Mouse (Mus musculus) forebrain, embryonic 10.5 days (tissue): Measurements from ENCODE around the gene Cd3g. TPM values are rescaled to one million over a fixed set of nuclear protein-coding genes. Genes with fewer than 3 reads are reported as not detected.
"Not testable (repeated sequence)": the region's sequence is repeated elsewhere in the genome, so short reads cannot be mapped to it uniquely, and the experiment has no call there.

Experiments used
- DNase-seq: peaks from one replicate; pipeline ENCODE4 v3.0.0-alpha.2; 2017; ENCODE audit warnings: low spot score; ENCODE audit errors: extremely low spot score
- H3K27ac ChIP-seq: fragments of 300-500 bp; sonication (generic); 2 replicates; pipeline ENCODE4 v1.5.1; 2016; ENCODE audit warnings: mild to moderate bottlenecking
- H3K27me3 ChIP-seq: fragments of 300-500 bp; sonication (generic); 2 replicates; pipeline ENCODE4 v1.6.1; 2016; ENCODE audit warnings: mild to moderate bottlenecking; ENCODE audit not compliant: poor library complexity, severe bottlenecking
- H3K36me3 ChIP-seq: fragments of 300-500 bp; sonication (generic); replicated peaks from 2 replicates; pipeline ENCODE4 v1.6.1; 2016; ENCODE audit warnings: mild to moderate bottlenecking, moderate library complexity
- H3K4me1 ChIP-seq: fragments of 300-500 bp; sonication (generic); 2 replicates; pipeline ENCODE4 v1.6.1; 2016
- H3K4me3 ChIP-seq: fragments of 300-500 bp; sonication (generic); 2 replicates; pipeline ENCODE4 v1.5.1; 2016; ENCODE audit warnings: mild to moderate bottlenecking, moderate library complexity
- H3K9me3 ChIP-seq: fragments of 300-500 bp; sonication (generic); 2 replicates; pipeline ENCODE4 v1.6.1; 2016; ENCODE audit warnings: mild to moderate bottlenecking, moderate library complexity
- WGBS: fragments of 180-500 bp; shearing (Covaris S2); methylation state at CpG from one replicate; pipeline ENCODE4 v1.1.7; 2016; 5-methylcytosine and 5-hydroxymethylcytosine counted together
- polyA plus RNA-seq: library from polyadenylated mRNA; unstranded; fragments of >200 nt; fragmentation: Nextera tagmentation; extraction: Ambion mirVana; gene quantifications from 2 replicates; pipeline ENCODE4 v1.2.1, GENCODE M21; 2016

Cd3g gene
- polyA plus RNA-seq, 1 experiment from 2014 or later = not detected

DNA sequence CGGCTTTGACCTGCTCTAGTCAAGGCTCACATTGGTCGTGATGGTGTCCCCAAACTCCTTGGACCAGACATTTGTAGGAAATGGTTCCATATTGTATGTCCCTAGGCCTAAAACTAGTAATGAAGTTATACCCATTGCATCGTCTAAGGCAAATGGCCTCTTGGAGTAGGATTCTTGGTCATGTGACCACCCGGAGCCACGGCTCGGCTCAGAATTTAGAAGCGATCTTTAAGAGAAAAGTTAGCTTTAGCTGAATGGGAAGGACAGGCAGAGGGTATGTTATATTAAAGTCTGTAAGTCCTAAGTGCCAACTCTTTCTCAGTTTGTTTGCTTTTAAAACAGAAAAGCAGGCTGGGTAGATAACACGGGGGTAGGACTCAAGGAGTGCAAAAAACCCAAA, 1.9 kb upstream of the Cd3g start:
- Histone ChIP-seq H3K27ac (no peak overlapping the region), H3K36me3 (no peaks in the 10 kb centered on the region), H3K4me3 (no peak overlapping the region), H3K4me1 (no peaks in the 10 kb centered on the region), H3K9me3 (no peaks in the 10 kb centered on the region), H3K27me3 (no peaks in the 10 kb centered on the region)
- DNase-seq = no peak
- WGBS = 91% methylated on average over 8 of the region's 8 CpGs

DNA sequence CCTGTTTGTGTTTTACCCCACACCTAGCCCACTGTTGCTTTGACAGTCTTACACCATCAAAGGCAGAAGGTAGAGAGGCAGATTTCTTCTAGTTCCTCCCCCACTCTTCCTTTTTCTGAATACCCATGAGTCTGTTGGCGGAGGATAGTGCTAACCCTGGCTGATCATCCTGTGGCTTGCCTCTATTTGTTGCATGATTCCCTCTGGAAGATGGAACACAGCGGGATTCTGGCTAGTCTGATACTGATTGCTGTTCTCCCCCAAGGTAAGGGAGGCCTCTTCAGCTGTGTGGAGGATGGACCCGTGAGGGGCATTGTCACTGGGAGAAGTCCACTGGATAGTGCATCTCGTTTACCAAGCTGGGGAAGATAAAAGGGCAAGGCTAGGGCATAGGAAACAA, 1.4 kb upstream of the Cd3g start, which contains the start of gene Cd3d:
Cd3d (plus strand) TSS at position 111 of the 400 bp plus-strand sequence.
- Histone ChIP-seq H3K4me3 (no peak within 1 kb of the TSS), H3K9me3 (no peaks in the 10 kb centered on the region), H3K36me3 (no peaks in the 10 kb centered on the region), H3K4me1 (no peaks in the 10 kb centered on the region), H3K27ac (no peak within 1 kb of the TSS), H3K27me3 (no peaks in the 10 kb centered on the region)
- no peak for DNase-seq
- 84% methylated on average over 4 of the region's 4 CpGs for WGBS

DNA sequence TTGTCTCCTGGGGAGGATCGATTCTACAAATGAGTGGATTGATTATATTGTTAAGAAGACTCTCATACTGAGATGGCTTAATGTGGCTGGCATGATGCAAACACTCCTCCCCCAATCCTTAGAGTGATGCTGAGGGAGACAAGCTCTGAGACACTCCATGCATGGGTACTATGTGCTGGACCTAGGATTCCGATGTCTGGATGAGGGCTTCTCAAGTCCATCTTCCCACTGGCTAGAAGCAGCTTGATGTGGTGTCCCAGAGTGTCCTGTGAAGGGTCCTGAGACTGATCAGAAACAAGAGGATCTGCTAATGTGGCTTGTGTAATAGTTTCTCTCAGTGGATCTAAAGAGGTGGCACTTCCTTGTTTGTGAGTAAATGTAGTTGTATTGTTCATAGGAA, 873 bp upstream of the Cd3g start:
- Histone ChIP-seq H3K27me3 (no peaks in the 10 kb centered on the region), H3K27ac (no peak overlapping the region), H3K4me3 (no peak overlapping the region), H3K36me3 (no peaks in the 10 kb centered on the region), H3K9me3 (no peaks in the 10 kb centered on the region), H3K4me1 (no peaks in the 10 kb centered on the region)
- WGBS = 94% methylated on average over 2 of the region's 2 CpGs
- no peak for DNase-seq

DNA sequence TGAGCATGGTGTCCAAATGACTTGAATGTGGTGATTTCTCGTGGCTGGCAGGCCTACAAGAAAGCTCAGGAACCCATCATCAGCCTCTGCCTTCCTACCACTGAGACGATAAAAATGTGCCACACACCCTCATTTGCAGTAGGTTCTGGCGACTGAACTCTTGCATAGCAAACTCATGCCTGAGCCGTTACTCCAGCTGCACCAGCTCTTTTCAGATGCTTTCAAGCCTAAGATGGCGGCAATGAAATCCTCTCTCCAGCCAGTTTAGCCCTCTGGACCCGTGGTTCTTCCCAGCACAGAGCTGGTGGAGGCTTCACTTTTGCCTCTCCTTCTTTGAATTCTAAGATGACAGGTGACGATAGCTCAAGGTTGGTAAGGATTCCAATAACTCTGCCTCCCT, 425 bp downstream of the Cd3g start:
- no peaks in the 10 kb centered on the region for H3K36me3 ChIP-seq
- H3K27ac ChIP-seq = no peak overlapping the region
- no peaks in the 10 kb centered on the region for H3K9me3 ChIP-seq
- H3K4me1 ChIP-seq = no peaks in the 10 kb centered on the region
- WGBS = 81% methylated on average over 7 of the region's 7 CpGs
- no peak overlapping the region for H3K4me3 ChIP-seq
- DNase-seq = no peak
- H3K27me3 ChIP-seq = no peaks in the 10 kb centered on the region

DNA sequence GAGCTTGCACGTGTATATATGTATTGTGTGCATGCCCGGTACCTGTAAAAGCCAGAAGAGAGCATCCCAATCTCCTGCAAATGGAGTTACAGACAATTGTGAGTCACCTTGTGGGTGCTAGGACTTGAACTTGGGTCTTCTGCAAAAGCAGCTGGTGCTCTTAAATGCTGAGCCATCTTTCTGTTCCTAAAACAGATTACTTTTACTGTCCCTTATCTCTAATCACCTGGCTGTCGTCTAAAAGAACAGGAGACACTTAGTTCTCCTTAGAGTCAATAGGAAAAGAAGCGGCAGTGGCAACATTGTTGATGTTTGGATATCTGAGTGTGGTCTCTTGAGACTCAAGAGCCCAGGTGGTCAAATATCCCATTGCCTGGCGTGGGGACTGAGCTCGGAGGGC, 2.4 kb downstream of the Cd3g start:
- no peak for DNase-seq
- no peaks in the 10 kb centered on the region for H3K9me3 ChIP-seq
- H3K4me1 ChIP-seq = no peaks in the 10 kb centered on the region
- no peak overlapping the region for H3K27ac ChIP-seq
- no peaks in the 10 kb centered on the region for H3K36me3 ChIP-seq
- H3K4me3 ChIP-seq = no peak overlapping the region
- H3K27me3 ChIP-seq = 0 out of 2 replicates have a peak, but pooled peaks cover 11% of the 10 kb centered on the region
- WGBS = 82% methylated on average over 6 of the region's 6 CpGs

DNA sequence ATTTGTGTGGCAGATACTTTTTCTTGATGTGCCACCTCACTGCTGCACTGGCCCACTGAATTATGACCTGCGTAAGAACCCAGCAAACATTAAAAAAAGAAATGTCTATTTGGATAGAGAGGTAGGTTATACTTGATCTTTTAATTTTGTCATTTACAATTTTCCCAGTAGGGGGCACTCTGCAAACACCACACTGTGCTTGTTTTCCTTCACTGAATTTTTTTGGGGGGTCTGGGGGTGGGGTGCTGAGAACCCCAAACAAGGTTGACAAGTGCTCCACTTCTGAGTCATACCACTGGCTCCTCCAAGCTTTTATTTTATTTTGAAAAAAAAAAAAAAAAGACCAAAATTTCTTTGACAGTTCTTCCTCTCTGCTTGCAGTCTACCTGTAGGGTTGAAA, 10.8 kb downstream of the Cd3g start:
- H3K36me3 ChIP-seq = no peaks in the 10 kb centered on the region
- DNase-seq = no peak
- H3K9me3 ChIP-seq = no peaks in the 10 kb centered on the region; the same call in 1 of the 2 replicates
- H3K27me3 ChIP-seq = 0 out of 2 replicates have a peak, but pooled peaks cover 11% of the 10 kb centered on the region
- H3K4me1 ChIP-seq = peaks cover 15% of the 10 kb centered on the region
- no peak overlapping the region for H3K4me3 ChIP-seq
- WGBS = 67% methylated on average over 1 of the region's 1 CpGs
- H3K27ac ChIP-seq = no peak overlapping the region

DNA sequence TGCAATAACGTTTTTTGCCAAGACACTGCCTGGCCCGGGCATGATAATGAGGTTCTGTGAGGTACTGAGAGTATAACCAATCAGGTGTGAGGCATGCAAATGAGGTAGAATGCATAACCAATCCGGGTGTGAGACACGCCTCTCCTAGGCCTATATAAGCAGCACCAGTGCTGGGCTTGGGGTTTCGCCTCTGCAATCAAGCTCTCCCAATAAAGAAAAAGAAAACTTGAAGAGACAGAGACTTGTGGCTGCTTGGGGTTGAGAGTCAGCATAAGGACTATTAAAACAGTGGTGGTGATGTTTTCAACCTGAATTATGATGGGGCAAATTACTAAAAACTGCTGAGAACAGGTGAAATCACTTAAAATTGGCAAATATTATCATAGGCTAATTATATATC, 12.5 kb downstream of the Cd3g start:
- H3K9me3 ChIP-seq, H3K4me3 ChIP-seq, DNase-seq, H3K27me3 ChIP-seq, H3K27ac ChIP-seq, H3K36me3 ChIP-seq: not testable (repeated sequence)
- WGBS = 89% methylated on average over 5 of the region's 5 CpGs
- peaks cover 19% of the 10 kb centered on the region for H3K4me1 ChIP-seq

DNA sequence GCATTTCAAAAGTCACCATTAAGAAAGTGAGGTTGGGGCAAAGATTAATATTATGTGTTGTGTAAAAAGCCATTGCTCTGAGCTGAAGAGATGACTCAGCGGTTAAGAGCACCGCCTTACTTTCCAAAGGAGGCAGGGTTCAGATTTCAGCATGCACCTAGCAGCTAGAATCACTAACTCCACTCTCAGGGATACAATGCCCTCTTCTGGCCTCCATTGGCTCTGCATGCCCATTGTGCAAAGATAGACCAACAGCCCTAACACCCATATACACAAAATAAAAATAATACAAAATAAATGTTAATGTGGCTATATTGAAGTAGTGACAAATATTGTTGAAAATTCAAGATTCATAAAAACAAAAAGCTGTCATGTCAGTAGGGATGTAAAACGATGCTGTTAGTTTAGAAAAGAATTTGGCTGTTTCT, 13.4 kb downstream of the Cd3g start:
- H3K36me3 ChIP-seq = peaks cover 11% of the 10 kb centered on the region
- no peak overlapping the region for H3K27ac ChIP-seq
- peak; percentile 61 for DNase-seq
- H3K4me1 ChIP-seq = peaks cover 19% of the 10 kb centered on the region
- H3K4me3 ChIP-seq = no peak overlapping the region
- H3K9me3 ChIP-seq = no peaks in the 10 kb centered on the region; the same call in 1 of the 2 replicates
- H3K27me3 ChIP-seq = no peaks in the 10 kb centered on the region
- WGBS = 23% methylated on average over 3 of the region's 3 CpGs

DNA sequence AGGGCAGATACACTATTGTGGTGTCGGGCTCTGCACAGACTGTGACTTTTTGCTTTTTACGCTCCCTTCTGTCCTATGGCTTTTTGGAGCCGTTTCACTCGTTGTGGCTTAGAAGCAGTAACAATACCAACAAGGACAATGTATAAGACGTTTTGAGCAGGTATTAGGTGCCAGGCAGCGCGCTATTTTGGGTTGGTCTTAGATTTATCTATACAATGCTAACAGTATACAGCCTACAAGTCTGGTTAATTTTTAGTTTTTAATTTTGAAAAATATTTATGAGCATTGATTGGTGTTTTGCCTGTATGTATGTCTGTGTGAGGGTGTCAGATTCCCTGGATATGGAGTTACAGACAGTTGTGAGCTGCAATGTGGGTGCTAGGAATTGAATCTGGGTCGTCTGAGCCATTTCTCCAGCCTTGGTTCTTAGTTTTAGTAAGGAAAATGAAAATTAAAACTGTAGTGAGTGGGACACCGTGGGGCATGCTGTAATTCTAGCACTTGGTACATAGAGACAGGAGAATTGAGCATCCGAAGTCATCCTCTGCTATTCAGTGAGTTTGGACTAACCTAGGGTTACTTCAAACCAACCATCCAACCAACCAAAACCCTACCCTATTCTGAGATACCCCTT, 14.3 kb downstream of the Cd3g start:
- Histone ChIP-seq H3K9me3 (no peaks in the 10 kb centered on the region; the same call in 1 of the 2 replicates), H3K4me3 (peak overlapping the region; percentile 92), H3K36me3 (peaks cover 20% of the 10 kb centered on the region), H3K27ac (peak overlapping the region; percentile 78), H3K4me1 (peaks cover 19% of the 10 kb centered on the region), H3K27me3 (no peaks in the 10 kb centered on the region)
- WGBS = 15% methylated on average over 10 of the region's 10 CpGs
- DNase-seq = no peak

DNA sequence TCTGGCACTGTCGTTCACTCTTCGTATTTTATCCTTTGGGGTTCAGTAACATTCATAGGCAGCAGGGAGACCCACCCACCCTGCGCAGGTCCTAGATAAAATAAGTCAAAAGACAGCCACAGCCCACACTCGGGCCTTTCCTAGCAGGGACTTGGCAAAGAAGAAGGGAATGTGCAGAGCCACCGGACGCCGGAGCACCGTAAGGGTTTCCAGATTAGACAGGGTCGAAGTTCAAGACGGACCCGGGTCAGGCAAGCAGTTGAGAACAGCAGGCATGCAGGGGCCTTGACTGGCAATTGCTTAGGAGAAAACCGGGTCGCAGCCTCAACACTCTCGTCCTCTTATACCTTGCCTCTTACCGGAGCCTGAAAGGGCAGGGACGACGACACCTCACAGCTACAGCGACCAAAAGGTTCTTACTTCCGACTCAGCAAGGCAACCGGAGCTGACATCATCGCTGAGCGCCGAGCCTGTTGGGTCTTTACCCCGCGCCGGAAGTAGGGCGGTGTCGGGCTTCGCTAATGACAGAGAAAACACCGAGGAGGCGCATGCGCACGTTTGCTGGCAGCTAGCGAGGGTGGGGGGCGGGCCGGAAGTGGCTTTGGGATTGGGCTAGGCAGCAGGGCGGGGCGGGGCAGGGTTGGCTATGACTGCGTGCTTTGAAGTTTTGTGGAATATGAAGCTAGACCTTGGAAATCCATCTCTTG, 15.0 kb downstream of the Cd3g start, which contains the start of gene Ube4a:
Ube4a (minus strand) TSS at position 475 of the 707 bp plus-strand sequence.
- H3K4me3 ChIP-seq = peak within 1 kb of the TSS; percentile 92
- peak within 1 kb of the TSS; percentile 78 for H3K27ac ChIP-seq
- H3K27me3 ChIP-seq = no peaks in the 10 kb centered on the region
- peak; percentile 100 for DNase-seq
- H3K9me3 ChIP-seq = no peaks in the 10 kb centered on the region; the same call in 1 of the 2 replicates
- under 1% methylated on average over 39 of the region's 39 CpGs for WGBS
- peaks cover 25% of the 10 kb centered on the region for H3K36me3 ChIP-seq
- H3K4me1 ChIP-seq = peaks cover 19% of the 10 kb centered on the region

DNA sequence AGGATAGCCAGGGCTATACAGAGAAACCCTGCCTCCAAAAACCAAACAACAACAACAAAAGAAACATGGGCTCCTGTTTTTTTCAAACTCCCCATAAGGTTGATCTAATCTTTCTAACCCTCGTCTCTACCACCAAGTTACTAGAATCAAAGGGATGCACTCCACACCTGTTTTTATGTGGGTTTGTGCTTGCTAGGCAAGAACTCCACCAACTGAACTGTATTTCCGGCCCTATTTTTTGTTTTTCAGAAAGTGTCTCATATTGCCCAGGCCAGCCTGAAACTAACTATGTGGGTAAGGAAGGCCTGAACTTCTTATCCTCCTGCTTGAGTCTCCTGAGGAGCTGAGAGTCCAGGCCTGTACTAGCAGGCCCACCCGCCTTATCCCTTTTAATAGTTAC, 25.8 kb downstream of the Cd3g start:
- 95% methylated on average over 3 of the region's 3 CpGs for WGBS
- Histone ChIP-seq H3K9me3 (no peaks in the 10 kb centered on the region), H3K4me1 (no peaks in the 10 kb centered on the region), H3K4me3 (no peak overlapping the region), H3K27me3 (no peaks in the 10 kb centered on the region), H3K36me3 (peaks cover 86% of the 10 kb centered on the region), H3K27ac (no peak overlapping the region)
- no peak for DNase-seq

DNA sequence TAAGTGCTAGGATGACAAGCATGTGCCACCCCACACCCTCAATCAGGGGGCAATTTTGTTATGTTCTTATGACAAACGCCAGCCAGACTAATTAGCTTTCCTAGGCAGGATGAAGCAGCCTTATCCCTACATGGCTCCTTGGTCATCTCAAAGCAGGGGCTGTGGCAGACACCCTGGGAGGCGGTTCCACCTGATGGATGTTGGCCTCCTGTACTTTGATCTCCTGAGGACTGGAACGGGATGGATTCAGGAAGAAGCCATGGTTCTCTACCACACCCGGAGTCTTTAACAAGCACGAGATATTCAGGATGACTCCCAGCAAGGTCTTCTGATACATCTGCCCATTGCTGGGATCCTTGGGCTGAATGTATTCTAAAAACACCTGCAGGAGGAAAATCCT, 32.4 kb downstream of the Cd3g start:
- no peak overlapping the region for H3K4me3 ChIP-seq
- H3K36me3 ChIP-seq = peaks cover 88% of the 10 kb centered on the region
- DNase-seq = no peak
- 90% methylated on average over 5 of the region's 5 CpGs for WGBS
- no peaks in the 10 kb centered on the region for H3K9me3 ChIP-seq
- H3K27me3 ChIP-seq = no peaks in the 10 kb centered on the region
- H3K4me1 ChIP-seq = no peaks in the 10 kb centered on the region
- H3K27ac ChIP-seq = no peak overlapping the region

DNA sequence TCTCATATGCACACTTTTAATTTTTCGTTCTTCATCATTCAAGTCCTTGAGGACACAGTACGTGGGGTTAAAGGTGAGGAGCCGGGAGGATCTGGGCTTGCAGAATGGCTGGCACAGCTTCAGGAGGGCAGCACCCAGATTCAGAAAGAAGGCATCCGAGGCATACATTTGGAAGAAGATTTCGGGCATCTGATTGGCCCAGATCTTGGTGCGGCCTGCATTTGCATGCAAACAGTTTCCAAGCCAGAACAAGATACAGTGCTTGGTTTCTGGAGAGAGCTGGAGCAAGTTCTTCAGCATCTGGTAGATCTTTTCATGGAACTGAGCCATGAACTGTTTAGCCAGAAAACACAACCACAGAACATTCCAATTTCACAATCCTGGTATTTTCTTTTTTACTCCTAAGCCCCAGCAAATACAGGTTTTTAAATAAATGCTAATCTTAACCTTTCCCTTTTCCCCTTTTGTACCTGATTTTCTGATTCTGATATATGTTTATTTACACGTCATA, 34.0 kb downstream of the Cd3g start:
- WGBS = 94% methylated on average over 7 of the region's 7 CpGs
- Histone ChIP-seq H3K36me3 (peaks cover 89% of the 10 kb centered on the region), H3K4me1 (no peaks in the 10 kb centered on the region), H3K27ac (no peak overlapping the region), H3K4me3 (no peak overlapping the region), H3K9me3 (no peaks in the 10 kb centered on the region), H3K27me3 (no peaks in the 10 kb centered on the region)
- no peak for DNase-seq
